Mouse (Mus musculus) MEL (cell line): ENCODE measurements at regions not wholly inside any gene's neighbourhood (a gene's known extent, or its start where the extent isn't known, plus 50 kb on each side); places are given as distances from the start of the nearest gene placed in this dataset.

Source experiments
- DNase-seq: peaks from one replicate; pipeline ENCODE4 v3.0.0; 2011; ENCODE audit warnings: low read depth, low spot score
- H3K27ac ChIP-seq: 2 replicates; pipeline ENCODE4 v1.5.1; 2012; ENCODE audit warnings: low read depth, mild to moderate bottlenecking, control low read depth, low read length, moderate library complexity; ENCODE audit not compliant: control insufficient read depth
- H3K27me3 ChIP-seq, 2 experiments: fragments of 150-350 bp in 1 of 2; sonication (generic) in 1 of 2; 2 replicates each; pipeline ENCODE4 v1.6.1; 2012; ENCODE audit warnings: low read length in 2 of 2, mild to moderate bottlenecking in 2 of 2, improper control_type of control experiment in 1 of 2, moderate library complexity in 1 of 2; ENCODE audit not compliant: insufficient read depth in 2 of 2, control insufficient read depth in 1 of 2
- H3K36me3 ChIP-seq, 2 experiments: 2 replicates each; pipeline ENCODE4 v1.6.1; 2012 to 2014; ENCODE audit warnings: low read length in 2 of 2, improper control_type of control experiment in 1 of 2, inconsistent platforms in 1 of 2, mild to moderate bottlenecking in 1 of 2; ENCODE audit not compliant: insufficient read depth in 2 of 2, control insufficient read depth in 1 of 2
- H3K4me1 ChIP-seq, 2 experiments: fragments of 150-350 bp in 1 of 2; sonication (generic) in 1 of 2; 2 replicates each; pipeline ENCODE4 v1.6.1; 2012; ENCODE audit warnings: low read length in 2 of 2, improper control_type of control experiment in 1 of 2, mild to moderate bottlenecking in 1 of 2; ENCODE audit not compliant: insufficient read depth in 2 of 2, control insufficient read depth in 1 of 2
- H3K4me3 ChIP-seq, 2 experiments: fragments of 150-350 bp in 1 of 2; sonication (generic) in 1 of 2; 2 replicates each; pipeline ENCODE4 v1.5.1; 2012; ENCODE audit warnings: low read depth in 2 of 2, low read length in 2 of 2, mild to moderate bottlenecking in 2 of 2, moderate library complexity in 2 of 2, control low read depth in 1 of 2, improper control_type of control experiment in 1 of 2; ENCODE audit not compliant: control insufficient read depth in 1 of 2, insufficient read depth in 1 of 2
- H3K79me2 ChIP-seq: 2 replicates; pipeline ENCODE4 v1.6.1; 2012; ENCODE audit warnings: mild to moderate bottlenecking, low read length, moderate library complexity; ENCODE audit not compliant: control insufficient read depth, poor library complexity, insufficient read depth
- H3K9ac ChIP-seq: 2 replicates; pipeline ENCODE4 v1.6.1; 2012; ENCODE audit warnings: low read depth, mild to moderate bottlenecking, control low read depth, low read length, moderate library complexity; ENCODE audit not compliant: control insufficient read depth, poor library complexity, severe bottlenecking
- H3K9me3 ChIP-seq: fragments of 150-350 bp; sonication (generic); replicated peaks from 2 replicates; pipeline ENCODE4 v1.6.1; 2012; ENCODE audit warnings: mild to moderate bottlenecking, low read length, improper control_type of control experiment, moderate library complexity; ENCODE audit not compliant: insufficient read depth
- BHLHE40 ChIP-seq: IDR thresholded peaks from 2 replicates; pipeline ENCODE4 v1.6.1; 2012; ENCODE audit warnings: low read depth, mild to moderate bottlenecking, inconsistent platforms, low read length, improper control_type of control experiment, borderline replicate concordance
- CHD1 ChIP-seq: IDR thresholded peaks from 2 replicates; pipeline ENCODE4 v1.6.1; 2012; ENCODE audit warnings: low read depth, mild to moderate bottlenecking, inconsistent platforms, low read length, improper control_type of control experiment
- E2F4 ChIP-seq: IDR thresholded peaks from 2 replicates; pipeline ENCODE4 v1.6.1; 2011; ENCODE audit warnings: low read depth, low read length, improper control_type of control experiment, borderline replicate concordance
- ELF1 ChIP-seq: IDR thresholded peaks from 2 replicates; pipeline ENCODE4 v1.6.1; 2014; ENCODE audit warnings: low read depth, mild to moderate bottlenecking, inconsistent platforms, low read length, improper control_type of control experiment, moderate library complexity
- EP300 ChIP-seq, 2 experiments: IDR thresholded peaks; 2 replicates each; pipeline ENCODE4 v1.6.1; 2011; ENCODE audit warnings: improper control_type of control experiment in 2 of 2, low read length in 2 of 2, low read depth in 1 of 2, mild to moderate bottlenecking in 1 of 2
- GABPA ChIP-seq: IDR thresholded peaks from 2 replicates; pipeline ENCODE4 v1.6.1; 2012; ENCODE audit warnings: low read depth, mild to moderate bottlenecking, inconsistent platforms, low read length, improper control_type of control experiment, moderate library complexity
- GATA1 ChIP-seq: IDR thresholded peaks from 2 replicates; pipeline ENCODE4 v1.6.1; 2011; ENCODE audit warnings: low read depth, low read length, improper control_type of control experiment
- KAT2A ChIP-seq: conservative IDR thresholded peaks from 2 replicates; pipeline ENCODE4 v1.6.1; 2012; ENCODE audit warnings: low read depth, low read length, improper control_type of control experiment, inconsistent platforms
- MEF2A ChIP-seq: IDR thresholded peaks from 2 replicates; pipeline ENCODE4 v1.6.1; 2014; ENCODE audit warnings: low read depth, mild to moderate bottlenecking, inconsistent platforms, low read length, improper control_type of control experiment; ENCODE audit not compliant: poor library complexity, insufficient replicate concordance, severe bottlenecking; ENCODE audit errors: extremely low read depth
- MXI1 ChIP-seq: IDR thresholded peaks from 2 replicates; pipeline ENCODE4 v1.6.1; 2011; ENCODE audit warnings: mild to moderate bottlenecking, low read depth, low read length, improper control_type of control experiment
- MYB ChIP-seq: IDR thresholded peaks from 2 replicates; pipeline ENCODE4 v1.6.1; 2011; ENCODE audit warnings: mild to moderate bottlenecking, low read depth, low read length, improper control_type of control experiment
- MYC ChIP-seq: IDR thresholded peaks from 2 replicates; pipeline ENCODE4 v1.6.1; 2011; ENCODE audit warnings: low read depth, mild to moderate bottlenecking, low read length, improper control_type of control experiment, moderate library complexity
- NRF1 ChIP-seq: IDR thresholded peaks from 2 replicates; pipeline ENCODE4 v1.6.1; 2014; ENCODE audit warnings: low read depth, mild to moderate bottlenecking, inconsistent platforms, low read length, improper control_type of control experiment, moderate library complexity; ENCODE audit not compliant: poor library complexity, insufficient read depth, severe bottlenecking
- POLR2AphosphoS5 ChIP-seq: IDR thresholded peaks from 2 replicates; pipeline ENCODE4 v1.6.1; 2012; ENCODE audit warnings: low read depth, borderline replicate concordance, mild to moderate bottlenecking, inconsistent platforms, low read length, moderate library complexity, mixed read lengths
- RCOR1 ChIP-seq: IDR thresholded peaks from 2 replicates; pipeline ENCODE4 v1.6.1; 2012; ENCODE audit warnings: low read depth, mild to moderate bottlenecking, inconsistent platforms, low read length, improper control_type of control experiment
- SIN3A ChIP-seq: IDR thresholded peaks from 2 replicates; pipeline ENCODE4 v1.6.1; 2012; ENCODE audit warnings: low read length, improper control_type of control experiment, inconsistent platforms
- SMC3 ChIP-seq: IDR thresholded peaks from 2 replicates; pipeline ENCODE4 v1.6.1; 2011; ENCODE audit warnings: low read depth, low read length, improper control_type of control experiment
- TAL1 ChIP-seq: IDR thresholded peaks from 2 replicates; pipeline ENCODE4 v1.6.1; 2012; ENCODE audit warnings: mild to moderate bottlenecking, inconsistent platforms, low read length, moderate library complexity, mixed read lengths
- TBP ChIP-seq: IDR thresholded peaks from 2 replicates; pipeline ENCODE4 v1.8.0; 2011; ENCODE audit warnings: low read depth, low read length, improper control_type of control experiment
- TCF12 ChIP-seq: IDR thresholded peaks from 2 replicates; pipeline ENCODE4 v1.6.1; 2014; ENCODE audit warnings: low read depth, mild to moderate bottlenecking, inconsistent platforms, low read length, improper control_type of control experiment, moderate library complexity
- ZKSCAN1 ChIP-seq: IDR thresholded peaks from 2 replicates; pipeline ENCODE4 v1.6.1; 2012; ENCODE audit warnings: low read depth, mild to moderate bottlenecking, inconsistent platforms, low read length, improper control_type of control experiment, moderate library complexity
- ZNF384 ChIP-seq: IDR thresholded peaks from 2 replicates; pipeline ENCODE4 v1.6.1; 2012; ENCODE audit warnings: low read depth, mild to moderate bottlenecking, inconsistent platforms, low read length, improper control_type of control experiment

DNA sequence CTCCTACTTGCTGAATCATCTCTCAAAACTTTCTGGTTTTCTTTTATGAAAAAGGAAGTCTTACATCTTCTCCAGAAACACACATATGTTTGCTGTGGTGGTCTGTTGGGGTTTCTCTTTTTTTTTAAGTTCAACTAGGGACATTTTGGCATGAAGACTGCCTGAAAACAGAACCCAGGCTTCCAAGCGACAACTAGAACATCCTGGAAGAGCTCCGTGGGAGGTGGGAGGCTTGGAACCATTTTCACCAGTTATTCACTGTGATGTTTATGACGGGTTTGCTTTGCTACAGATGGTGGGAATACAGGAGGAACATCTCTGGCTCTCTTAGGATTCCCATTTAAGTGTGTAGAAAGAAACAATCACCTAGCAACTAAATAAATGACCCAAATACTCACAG, 154.5 kb downstream of the Lnpk start:
- no peak overlapping the region for H3K27ac ChIP-seq
- TF ChIP-seq MYC (no peak), ZNF384 (no peak), MXI1 (no peak), E2F4 (no peak), TBP (no peak), NRF1 (no peak), RCOR1 (no peak), POLR2AphosphoS5 (no peak), SIN3A (no peak)
- H3K9me3 ChIP-seq = no peaks in the 10 kb centered on the region
- no peak overlapping the region for H3K9ac ChIP-seq
- peaks cover 0 to 8% of the 10 kb centered on the region in 2 experiments for H3K27me3 ChIP-seq
- H3K79me2 ChIP-seq = no peaks in the 10 kb centered on the region
- no peaks in the 10 kb centered on the region for H3K4me1 ChIP-seq
- DNase-seq = no peak
- no peak overlapping the region for H3K4me3 ChIP-seq
- no peaks in the 10 kb centered on the region for H3K36me3 ChIP-seq

DNA sequence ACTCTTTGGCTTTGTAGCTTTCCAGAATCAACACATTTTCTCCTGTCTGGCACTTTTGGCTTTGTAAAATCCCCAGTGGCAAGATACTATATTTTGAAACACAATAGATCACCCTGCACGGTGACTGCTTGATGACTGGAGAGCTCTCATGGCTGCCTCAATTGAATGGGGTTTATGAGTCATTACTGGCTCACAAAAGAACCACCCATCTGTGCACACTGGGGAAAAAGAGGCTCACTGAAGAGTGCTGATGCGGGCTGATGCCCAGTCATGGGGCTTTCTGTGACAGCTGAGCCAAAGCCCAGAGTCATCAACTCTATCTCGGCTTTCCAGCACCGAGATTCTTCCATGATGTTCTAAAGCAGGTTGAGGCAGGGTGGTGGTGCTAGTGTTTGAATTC, 163.1 kb downstream of the Lnpk start:
- no peak overlapping the region for H3K27ac ChIP-seq
- no peaks in the 10 kb centered on the region for H3K79me2 ChIP-seq
- no peaks in the 10 kb centered on the region for H3K4me1 ChIP-seq
- H3K9ac ChIP-seq = no peak overlapping the region
- H3K4me3 ChIP-seq = no peak overlapping the region
- H3K9me3 ChIP-seq = no peaks in the 10 kb centered on the region
- H3K27me3 ChIP-seq = peaks cover 0 to 3% of the 10 kb centered on the region in 2 experiments; a peak in 3 of 4 replicates
- TF ChIP-seq MYB = no peak
- TF ChIP-seq SMC3 = no peak
- no peak for TF ChIP-seq KAT2A
- no peak for TF ChIP-seq ELF1
- no peak for TF ChIP-seq POLR2AphosphoS5
- no peak for TF ChIP-seq CHD1
- TF ChIP-seq BHLHE40 = no peak
- TF ChIP-seq TAL1 = no peak
- no peak for TF ChIP-seq ZKSCAN1
- no peak for TF ChIP-seq GATA1
- TF ChIP-seq MXI1 = no peak
- TF ChIP-seq GABPA = no peak
- TF ChIP-seq MEF2A = no peak
- no peak for TF ChIP-seq TCF12
- no peak for TF ChIP-seq EP300 (IDR thresholded peaks at IDR 0.05; ENCODE audit: low read depth in 1 of 2, low read length in 2 of 2)
- DNase-seq = no peak
- H3K36me3 ChIP-seq = no peaks in the 10 kb centered on the region
